19 mouse cellular contexts compared by ENCODE assay signal in the genomic region with DNA sequence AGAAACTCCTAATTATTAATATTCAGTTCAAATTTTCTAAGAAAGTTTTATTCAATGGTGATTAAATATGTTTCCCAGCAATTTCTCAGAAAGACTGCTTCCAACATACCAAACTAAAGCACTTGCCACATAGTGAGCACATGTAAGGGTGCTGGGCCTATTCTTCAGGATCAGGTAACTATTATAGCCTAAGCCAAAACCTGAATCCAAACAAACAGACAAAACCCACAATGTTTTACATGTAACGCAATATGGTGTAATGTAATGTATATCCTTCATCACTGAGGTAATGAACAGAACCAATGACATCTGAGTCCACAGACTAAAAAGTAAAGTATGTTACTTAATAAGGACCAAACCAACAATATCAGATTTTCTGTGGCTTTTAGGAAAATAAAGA.
DNase-seq lines count a peak whose midpoint lies in the region; ATAC-seq and TF ChIP-seq lines count a peak whose summit lies in the region.
"Had no signal": no experiment of that assay in that cellular context is flagged by ENCODE, and none has a peak within 500 bp of the region (broad histone marks: within the 10 kb centered on the region; RNA-seq: fewer than 3 reads in every experiment).

No protein-coding gene starts in this region.

- H3K4me1 ChIP-seq in kidney, embryonic 14.5 days (ENCODE audit: control insufficient read depth, insufficient read depth, low read length): no peaks in the 10 kb centered on the region
- H3K4me1 ChIP-seq in kidney, postnatal 0 days (replicated peaks; ENCODE audit: insufficient read depth, low read length): no peaks in the 10 kb centered on the region
- no peaks in the 10 kb centered on the region for H3K4me1 ChIP-seq in hindbrain, postnatal 0 days (ENCODE audit: insufficient read depth, low read length)
- H3K4me1 ChIP-seq: embryonic facial prominence, embryonic 13.5 days; forebrain, embryonic 13.5 days; forebrain, embryonic 15.5 days had no signal

- H3K36me3 ChIP-seq in kidney, embryonic 14.5 days (ENCODE audit: control insufficient read depth, insufficient read depth, low read length): no peaks in the 10 kb centered on the region
- H3K36me3 ChIP-seq in kidney, postnatal 0 days (ENCODE audit: insufficient read depth, low read length): no peaks in the 10 kb centered on the region
- no peaks in the 10 kb centered on the region for H3K36me3 ChIP-seq in hindbrain, postnatal 0 days (ENCODE audit: insufficient read depth, low read length)
- H3K36me3 ChIP-seq: embryonic facial prominence, embryonic 13.5 days; forebrain, embryonic 15.5 days had no signal

- peak; percentile 64; the same call in 1 of the 2 replicates for ATAC-seq in kidney, embryonic 14.5 days (ENCODE audit: low FRiP score, low TSS enrichment)
- ATAC-seq in kidney, postnatal 0 days (replicated peaks; ENCODE audit: low FRiP score, low read depth): no peak
- no peak for ATAC-seq in hindbrain, postnatal 0 days
- ATAC-seq: forebrain, embryonic 13.5 days; forebrain, embryonic 15.5 days; forebrain, postnatal 0 days had no signal

- no peaks in the 10 kb centered on the region for H3K9me3 ChIP-seq in kidney, embryonic 14.5 days (ENCODE audit: control insufficient read depth, low read length)
- no peaks in the 10 kb centered on the region for H3K9me3 ChIP-seq in kidney, postnatal 0 days (replicated peaks; ENCODE audit: low read length)
- H3K9me3 ChIP-seq in hindbrain, postnatal 0 days (ENCODE audit: low read length): no peaks in the 10 kb centered on the region
- H3K9me3 ChIP-seq: embryonic facial prominence, embryonic 13.5 days; forebrain, embryonic 13.5 days; forebrain, embryonic 15.5 days had no signal

- H3K4me2 ChIP-seq in kidney, embryonic 14.5 days (replicated peaks; ENCODE audit: low read depth, low read length): no peak overlapping the region
- H3K4me2 ChIP-seq in kidney, postnatal 0 days (ENCODE audit: low read length): no peak overlapping the region
- no peak overlapping the region for H3K4me2 ChIP-seq in hindbrain, postnatal 0 days (ENCODE audit: low read depth, low read length)
- H3K4me2 ChIP-seq: embryonic facial prominence, embryonic 13.5 days; forebrain, embryonic 13.5 days; forebrain, embryonic 15.5 days had no signal

- no peaks in the 10 kb centered on the region for H3K27me3 ChIP-seq in kidney, embryonic 14.5 days (ENCODE audit: control insufficient read depth, insufficient read depth, low read length)
- no peaks in the 10 kb centered on the region for H3K27me3 ChIP-seq in kidney, postnatal 0 days (ENCODE audit: insufficient read depth, low read length)
- H3K27me3 ChIP-seq in hindbrain, postnatal 0 days (ENCODE audit: insufficient read depth, low read length): no peaks in the 10 kb centered on the region
- H3K27me3 ChIP-seq: embryonic facial prominence, embryonic 13.5 days; forebrain, embryonic 13.5 days; forebrain, embryonic 15.5 days had no signal

- no peak overlapping the region for H3K4me3 ChIP-seq in kidney, embryonic 14.5 days (ENCODE audit: low read length)
- H3K4me3 ChIP-seq in kidney, postnatal 0 days (replicated peaks; ENCODE audit: low read depth, low read length): no peak overlapping the region
- H3K4me3 ChIP-seq in hindbrain, postnatal 0 days (ENCODE audit: low read length): no peak overlapping the region
- H3K4me3 ChIP-seq: embryonic facial prominence, embryonic 13.5 days; forebrain, embryonic 13.5 days; forebrain, embryonic 15.5 days had no signal

- no peak overlapping the region for H3K27ac ChIP-seq in kidney, embryonic 14.5 days (ENCODE audit: low read depth, low read length)
- no peak overlapping the region for H3K27ac ChIP-seq in kidney, postnatal 0 days
- no peak overlapping the region for H3K27ac ChIP-seq in hindbrain, postnatal 0 days
- H3K27ac ChIP-seq: embryonic facial prominence, embryonic 13.5 days; forebrain, embryonic 13.5 days; forebrain, embryonic 15.5 days had no signal

- WGBS in kidney, embryonic 14.5 days: 77% methylated on average over 1 of the region's 1 CpGs
- 84% methylated on average over 1 of the region's 1 CpGs for WGBS in kidney, postnatal 0 days
- WGBS in hindbrain, postnatal 0 days: 96% methylated on average over 1 of the region's 1 CpGs

- no peak for TF ChIP-seq CTCF in kidney, postnatal 0 days (IDR thresholded peaks at IDR 0.05; ENCODE audit: low read depth)
- TF ChIP-seq CTCF in hindbrain, postnatal 0 days (IDR thresholded peaks at IDR 0.05; ENCODE audit: low read depth): no peak

- DNase-seq in kidney, adult 11 months: no peak
- DNase-seq in kidney, postnatal 0 days (ENCODE audit: low spot score): peak; percentile 10
- no peak for DNase-seq in kidney, adult 8-10 months
- no peak for DNase-seq in hindbrain, postnatal 0 days (ENCODE audit: low spot score)
- DNase-seq: adrenal gland, adult 2 months; adrenal gland, postnatal 10 days; adrenal gland, postnatal 25 days; cerebellum, adult 11 months; cerebellum, adult 18-20 months; cerebellum, adult 8-10 months; cerebellum, adult 9-11 months; cerebellum, postnatal 14 days; cerebellum, postnatal 36 days; embryo, embryonic 11 days; forebrain, postnatal 0 days had no signal

- H3K9ac ChIP-seq in kidney, embryonic 14.5 days (ENCODE audit: low read depth, low read length): no peak overlapping the region
- H3K9ac ChIP-seq in kidney, postnatal 0 days (ENCODE audit: low read depth, low read length): no peak overlapping the region
- no peak overlapping the region for H3K9ac ChIP-seq in hindbrain, postnatal 0 days (replicated peaks; ENCODE audit: low read length)
- H3K9ac ChIP-seq: embryonic facial prominence, embryonic 13.5 days; forebrain, embryonic 13.5 days; forebrain, embryonic 15.5 days; forebrain, postnatal 0 days had no signal
